Mouse (Mus musculus): ENCODE measurements around the gene Efnb1. TPM values are rescaled to one million over a fixed set of nuclear protein-coding genes. Genes with fewer than 3 reads are reported as not detected.

Gene Efnb1
- total RNA-seq, 2 experiments from 2014 or later = 4.4 to 6.8 TPM

DNA sequence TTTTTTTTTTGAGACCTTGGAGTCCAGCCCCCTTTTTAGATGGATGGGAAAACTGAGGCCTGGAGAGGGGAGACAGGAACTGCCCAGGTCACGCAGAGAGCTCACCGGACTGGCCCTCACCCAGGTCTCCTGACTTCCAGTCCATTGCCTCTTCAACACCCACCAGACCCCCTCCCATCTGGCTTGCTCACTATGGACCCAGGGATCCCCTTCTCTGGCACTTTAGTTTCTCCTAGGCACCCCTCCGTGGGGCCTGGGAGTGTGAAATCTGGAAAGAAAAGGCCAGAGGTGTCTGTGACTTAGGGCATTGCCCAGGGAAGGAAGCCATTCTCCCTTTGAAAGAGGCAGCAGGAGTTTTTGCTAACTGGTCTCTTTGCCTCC lies 17.3 kb downstream of the Efnb1 start:
- no peak for DNase-seq

DNA sequence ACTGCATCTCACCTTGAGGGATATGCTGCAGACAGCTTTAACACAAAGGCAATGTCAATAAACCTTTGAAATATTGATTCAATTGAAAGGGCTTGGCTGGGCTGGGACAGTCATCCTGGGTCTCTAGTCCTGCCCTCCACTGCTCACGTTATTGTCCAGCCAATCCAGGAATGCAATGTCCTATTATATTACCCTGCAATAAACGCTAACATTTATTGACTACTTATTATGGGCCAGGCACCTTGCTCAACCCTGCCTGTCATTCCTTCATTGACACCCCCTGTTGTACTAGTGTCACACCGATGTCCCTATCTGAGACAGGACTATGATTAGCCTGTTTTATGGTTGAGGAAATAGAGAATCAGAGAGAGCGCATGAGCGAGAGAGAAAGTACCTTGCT lies 18.4 kb downstream of the Efnb1 start:
- no peak for DNase-seq

DNA sequence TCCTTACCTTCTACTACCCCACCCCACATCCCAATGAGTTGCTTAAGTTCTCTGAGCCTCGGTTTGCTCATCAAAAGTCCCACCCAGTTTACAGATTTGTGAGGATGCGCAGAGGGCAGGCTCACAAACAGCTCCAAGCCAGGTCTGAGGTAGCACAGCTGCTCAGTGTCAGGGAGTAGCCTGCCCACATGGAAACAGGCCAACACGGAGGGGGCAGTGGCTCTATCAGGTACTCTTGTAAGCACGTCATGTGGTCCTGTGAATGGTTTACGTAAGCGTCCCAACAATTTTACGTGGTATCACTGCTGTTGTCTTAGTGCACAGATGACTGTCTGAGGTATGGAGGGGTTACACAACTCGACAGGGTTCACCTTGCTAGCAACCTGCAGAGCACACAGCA lies 23.1 kb downstream of the Efnb1 start:
- DNase-seq = no peak

DNA sequence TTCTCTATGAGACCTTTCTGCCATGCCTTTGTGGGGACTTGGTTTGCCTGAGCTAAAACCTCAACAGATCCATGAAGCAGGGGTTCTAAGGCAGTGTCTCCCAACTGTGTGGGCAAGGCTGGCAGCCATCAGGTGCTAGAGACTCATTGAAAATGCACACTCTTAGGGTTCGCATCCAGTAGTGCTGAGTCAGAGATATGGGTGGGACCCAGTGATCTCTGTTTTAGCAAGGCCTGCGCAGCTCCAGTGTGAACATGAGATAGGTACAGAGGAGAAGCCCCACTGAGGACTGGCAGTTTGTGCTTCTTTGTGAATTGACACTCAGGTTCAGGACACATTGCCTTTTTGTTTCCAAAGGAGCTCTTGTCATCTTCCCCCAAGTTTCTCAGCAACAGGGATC lies 28.2 kb downstream of the Efnb1 start:
- no peak for DNase-seq

DNA sequence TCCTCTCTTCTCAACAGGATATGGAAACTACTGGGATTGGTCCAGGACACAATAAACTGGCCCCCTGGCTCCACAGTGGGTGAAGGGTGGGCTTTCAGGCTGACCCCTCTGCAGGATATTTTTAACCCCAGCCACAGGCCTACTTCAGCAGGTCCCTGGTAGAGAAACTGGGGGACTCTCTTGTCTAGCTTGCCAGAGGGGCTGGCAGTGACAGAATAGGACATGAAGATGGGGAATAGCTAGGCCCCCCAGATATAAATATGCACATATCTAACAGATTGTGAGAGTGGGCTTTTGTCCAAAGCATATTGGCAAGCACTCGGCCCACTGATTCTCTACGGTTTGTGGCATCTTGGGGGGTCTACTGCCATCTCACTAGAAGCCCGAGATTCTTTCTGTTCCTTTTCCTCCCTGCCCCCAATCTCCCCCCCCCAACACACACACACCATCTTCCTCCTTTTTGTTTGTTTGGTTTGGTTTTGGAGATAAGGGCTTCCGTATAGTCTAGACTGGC lies 29.0 kb downstream of the Efnb1 start:
- no peak for DNase-seq

DNA sequence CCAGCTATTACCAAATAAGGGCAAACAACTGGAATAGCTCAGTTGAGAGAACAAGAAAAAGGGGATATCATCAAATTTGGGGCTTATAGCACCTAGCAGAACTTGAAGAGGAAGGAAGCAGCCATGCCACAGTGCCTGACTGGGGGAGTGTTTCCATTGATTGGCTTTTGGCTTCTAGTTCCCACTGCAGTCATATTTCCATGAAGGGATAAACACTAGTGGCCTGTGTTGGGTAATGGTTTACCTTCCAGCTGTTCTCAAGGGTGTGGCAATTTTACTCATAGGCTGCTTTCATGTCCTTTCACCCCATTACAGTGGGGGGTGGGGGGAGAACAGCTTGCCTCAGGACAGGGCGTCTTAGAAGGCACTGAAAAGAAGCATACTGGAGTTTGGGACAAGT lies 31.1 kb downstream of the Efnb1 start:
- DNase-seq = no peak

DNA sequence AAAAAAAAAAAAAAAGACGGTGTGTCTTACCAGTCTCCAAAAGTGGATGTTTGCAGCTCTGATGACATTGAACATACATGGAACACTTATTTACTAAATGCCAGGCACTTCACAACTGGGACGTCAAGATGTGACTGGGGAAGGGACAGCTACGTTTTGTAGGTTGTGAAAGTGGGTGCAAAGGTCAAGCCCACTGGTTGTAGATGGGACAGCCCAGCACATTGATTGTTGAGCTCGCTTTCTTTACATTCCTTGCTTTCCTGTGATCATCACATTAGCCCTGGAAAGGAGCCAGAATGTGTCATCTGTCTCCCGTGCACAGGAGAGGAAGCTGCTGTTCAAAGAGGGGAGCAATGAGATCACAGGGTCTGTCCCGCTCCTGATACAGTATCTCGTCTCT lies 31.6 kb downstream of the Efnb1 start:
- DNase-seq = no peak

DNA sequence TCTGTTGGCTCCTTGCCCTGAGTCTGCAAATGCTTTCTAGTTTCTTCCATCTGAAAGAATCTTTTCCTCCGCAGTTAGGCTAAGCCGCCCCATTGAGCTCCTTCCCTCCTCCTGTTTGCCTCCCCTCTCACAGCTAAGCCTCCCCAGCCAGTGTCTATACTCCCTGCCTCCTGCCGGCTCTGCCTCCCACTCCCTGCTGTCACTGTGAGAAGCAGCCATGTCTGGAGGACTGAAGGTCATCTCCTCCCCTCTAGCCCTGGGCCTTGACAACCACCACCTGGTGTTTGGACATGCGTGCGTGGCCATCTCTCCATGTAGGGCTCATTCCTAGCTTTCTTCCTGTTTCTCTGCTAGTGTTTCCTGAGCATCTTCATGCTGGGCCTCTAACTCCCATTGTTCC lies 36.4 kb downstream of the Efnb1 start:
- no peak for DNase-seq

DNA sequence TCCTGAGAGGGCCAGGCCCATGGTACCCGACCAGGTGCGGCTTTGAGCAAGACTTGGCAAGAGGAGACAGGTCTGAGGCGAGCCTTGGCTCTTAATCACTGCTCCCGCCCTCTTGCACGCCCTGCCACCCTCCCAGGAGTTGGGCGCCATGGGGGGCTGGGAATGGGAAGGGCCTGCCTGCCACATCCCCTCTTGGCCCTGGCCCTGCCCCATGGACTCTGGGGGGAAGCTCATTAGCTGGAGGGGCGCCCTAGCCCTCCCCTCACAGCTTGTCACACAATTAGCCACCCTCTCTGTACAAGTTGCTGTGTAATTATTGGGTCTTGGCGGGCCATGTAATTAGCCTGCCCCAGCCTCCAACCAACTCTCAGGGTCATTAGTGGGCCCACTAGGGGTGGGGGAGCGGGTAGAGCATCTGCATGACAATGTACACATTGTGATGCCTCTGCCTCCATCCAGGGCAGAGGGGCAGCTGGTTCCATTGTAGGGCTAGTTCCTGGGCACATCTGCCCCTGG lies 49.2 kb downstream of the Efnb1 start:
- DNase-seq = no peak

DNA sequence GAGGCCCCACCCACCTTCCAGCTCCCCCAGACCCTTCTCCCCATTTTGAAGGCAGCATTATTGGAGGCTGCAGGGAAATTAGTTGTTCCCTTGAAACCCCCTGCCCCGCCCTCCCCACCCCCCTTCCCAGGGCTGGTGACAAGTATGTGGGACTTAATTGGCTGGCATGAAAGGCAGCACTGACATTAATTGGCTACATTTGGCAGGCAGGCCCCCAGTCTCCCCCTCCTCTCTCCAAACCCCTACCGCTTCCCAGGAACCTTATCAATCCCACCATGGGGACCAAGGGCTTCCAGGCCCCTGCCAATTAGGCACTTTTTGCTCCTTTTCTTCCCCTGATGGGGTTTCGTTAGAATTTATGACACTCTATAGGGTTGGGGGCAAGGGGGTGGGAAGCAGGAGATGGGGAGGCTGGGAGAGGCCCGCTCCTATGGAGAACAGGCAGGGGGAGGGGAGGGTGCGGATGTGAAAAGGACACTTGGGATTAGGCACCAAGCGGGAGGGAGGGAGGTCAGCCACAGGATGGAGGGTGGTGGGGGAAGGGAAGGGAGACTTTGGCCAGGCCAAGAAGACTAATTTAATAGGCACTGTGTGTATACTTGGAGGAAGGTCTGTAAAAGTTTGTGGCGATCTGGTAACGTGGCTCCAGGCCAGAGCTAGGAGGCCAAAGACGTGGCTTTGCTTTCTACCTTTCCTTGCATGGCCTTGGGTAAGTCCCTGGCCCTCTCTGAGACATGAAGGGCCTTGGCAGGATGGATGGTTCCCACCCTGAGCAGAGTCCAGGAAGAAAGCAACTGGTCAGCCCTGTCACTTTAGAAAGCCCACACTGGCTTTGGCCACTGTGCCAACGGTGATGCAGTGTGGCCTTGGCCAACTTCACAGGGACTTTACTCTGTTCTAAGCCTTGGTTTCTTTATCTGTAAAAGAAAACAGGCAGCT lies 50.8 kb downstream of the Efnb1 start:
- DNase-seq = no peak

DNA sequence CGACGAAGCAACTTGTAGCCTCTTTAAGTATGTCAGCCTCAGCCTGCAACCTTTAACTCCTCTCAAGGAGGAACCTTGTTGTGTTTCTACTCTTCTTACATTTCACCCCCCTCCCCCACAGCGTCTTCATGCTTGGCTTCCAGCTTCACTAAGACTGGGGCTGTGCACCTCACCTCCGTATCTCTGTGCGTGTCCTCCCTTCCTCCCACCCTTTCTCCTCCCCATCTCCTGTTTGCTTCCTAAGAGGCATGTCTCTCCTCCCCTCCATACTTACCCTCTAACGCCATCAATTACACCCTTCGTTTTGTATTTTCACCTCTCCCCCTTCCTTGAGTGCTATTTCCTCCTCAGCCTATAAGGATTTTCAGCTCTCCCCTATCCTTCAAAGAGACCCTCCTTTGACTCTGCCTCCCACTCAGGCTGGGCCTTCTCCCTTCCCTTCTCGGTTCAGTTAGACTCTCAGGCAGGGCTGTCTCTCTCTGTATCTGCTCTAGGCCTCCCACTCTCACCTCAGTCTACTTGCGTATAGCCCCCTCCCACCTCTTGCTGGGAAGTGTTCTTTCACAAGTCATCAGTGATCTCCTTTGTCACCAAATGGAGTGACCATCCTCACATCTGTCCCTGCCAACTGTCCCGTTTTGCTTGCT lies 55.6 kb downstream of the Efnb1 start:
- DNase-seq = no peak

DNA sequence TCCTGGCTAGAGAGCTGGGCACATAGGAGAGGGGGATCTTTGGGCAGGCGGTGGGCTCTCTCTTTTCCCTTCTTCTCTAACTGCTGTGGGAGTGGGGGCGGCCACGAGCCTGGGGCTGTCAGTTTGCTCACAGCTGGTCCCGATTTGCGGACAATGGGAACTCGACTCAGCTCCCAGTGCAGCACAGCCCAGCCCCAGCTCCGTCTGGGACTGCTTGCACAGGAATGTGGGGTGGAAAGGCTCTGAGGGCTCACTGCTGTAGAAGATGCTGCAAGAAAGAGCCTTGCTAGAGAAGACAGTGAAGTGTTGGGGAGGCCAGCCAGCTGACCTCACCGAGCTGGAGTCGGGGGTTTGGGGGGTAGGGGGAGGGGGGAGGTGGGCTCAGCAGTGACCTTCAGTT lies 61.0 kb downstream of the Efnb1 start:
- no peak for DNase-seq

DNA sequence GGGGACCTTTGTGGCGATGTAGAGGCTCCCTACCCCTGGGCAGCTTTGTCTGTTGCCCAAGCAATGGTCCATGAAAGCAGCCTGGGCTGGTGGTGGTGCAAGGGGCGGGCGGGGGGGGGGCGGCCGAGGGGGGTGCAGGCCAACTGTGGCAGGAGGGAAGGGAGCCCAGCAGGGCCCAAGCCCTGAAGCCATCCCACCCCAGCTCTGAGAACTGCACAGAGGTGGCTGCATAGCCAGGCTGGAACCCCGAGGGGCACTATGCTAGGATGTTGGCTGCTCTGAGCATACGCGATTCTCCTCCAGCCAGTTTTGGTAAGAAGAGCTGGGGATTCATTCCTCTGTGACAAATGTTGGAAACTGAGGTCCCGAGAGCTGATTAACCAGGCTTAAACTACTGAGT lies 62.6 kb downstream of the Efnb1 start:
- no peak for DNase-seq

Other genes with a start within 250 kb of the Efnb1 start
- gene Ophn1, start 245.1 kb upstream of the Efnb1 start, total RNA-seq (2021) = 1 to 10 TPM; 3.7 to 4.1 TPM
- gene Yipf6, start 199.8 kb upstream of the Efnb1 start, total RNA-seq (2021) = 10 to 100 TPM in 1 of 2 experiments, 1 to 10 TPM in 1; 10.0 to 11.2 TPM
- gene Stard8, start 132.9 kb upstream of the Efnb1 start, total RNA-seq (2021) = 10 to 100 TPM; 15.0 to 17.0 TPM

Measured in gastrocnemius, postnatal 25 days (tissue).